Mouse (Mus musculus) heart, embryonic 11.5 days (tissue): ENCODE measurements around the gene Smyd4. TPM values are rescaled to one million over a fixed set of nuclear protein-coding genes. Genes with fewer than 3 reads are reported as not detected.

Source experiments
- ATAC-seq: fragments of 200-750 bp; cut with Nextera tagmentation; replicated peaks from 2 replicates; pipeline ENCODE4 v1.8.0; 2017; ENCODE audit warnings: moderate library complexity; ENCODE audit not compliant: insufficient number of reproducible peaks, low FRiP score, low TSS enrichment
- H3K27ac ChIP-seq: fragments of 300-500 bp; sonication (generic); 2 replicates; pipeline ENCODE4 v1.5.1; 2014; ENCODE audit warnings: mild to moderate bottlenecking, low read depth, low read length
- H3K27me3 ChIP-seq: fragments of 300-500 bp; sonication (generic); 2 replicates; pipeline ENCODE4 v1.6.1; 2014; ENCODE audit warnings: mild to moderate bottlenecking, low read length, mixed read lengths; ENCODE audit not compliant: control insufficient read depth, insufficient read depth
- H3K36me3 ChIP-seq: fragments of 300-500 bp; sonication (generic); 2 replicates; pipeline ENCODE4 v1.6.1; 2014; ENCODE audit warnings: mild to moderate bottlenecking, low read length, moderate library complexity, mixed read lengths; ENCODE audit not compliant: control insufficient read depth, insufficient read depth
- H3K4me1 ChIP-seq: fragments of 300-500 bp; sonication (generic); 2 replicates; pipeline ENCODE4 v1.6.1; 2014; ENCODE audit warnings: low read length; ENCODE audit not compliant: control insufficient read depth, insufficient read depth
- H3K4me2 ChIP-seq: fragments of 300-500 bp; sonication (generic); 2 replicates; pipeline ENCODE4 v1.6.1; 2014; ENCODE audit warnings: mild to moderate bottlenecking, moderate library complexity
- H3K4me3 ChIP-seq: fragments of 300-500 bp; sonication (generic); 2 replicates; pipeline ENCODE4 v1.5.1; 2014; ENCODE audit warnings: low read depth, low read length
- H3K9ac ChIP-seq: fragments of 300-500 bp; sonication (generic); 2 replicates; pipeline ENCODE4 v1.6.1; 2014; ENCODE audit warnings: mild to moderate bottlenecking, low read depth, low read length, moderate library complexity
- H3K9me3 ChIP-seq: fragments of 300-500 bp; sonication (generic); replicated peaks from 2 replicates; pipeline ENCODE4 v1.6.1; 2016; ENCODE audit warnings: low read length; ENCODE audit not compliant: control insufficient read depth
- WGBS: fragments of 180-500 bp; shearing (Covaris S2); extraction: QIAGEN DNeasy Blood & Tissue Kit; methylation state at CpG from one replicate; pipeline ENCODE4 v1.1.7; 2014; ENCODE audit not compliant: insufficient replicate concordance; 5-methylcytosine and 5-hydroxymethylcytosine counted together
- microRNA-seq: library from miRNA; unstranded; fragments of <30 nt; microRNA quantifications from one replicate; pipeline ENCODE4, GENCODE M21; 2016; ENCODE audit warnings: borderline number of aligned reads
- polyA plus RNA-seq: library from polyadenylated mRNA; unstranded; fragments of >200 nt; fragmentation: Nextera tagmentation; extraction: Ambion mirVana; gene quantifications from 2 replicates; pipeline ENCODE4 v1.2.1, GENCODE M21; 2014

The Smyd4 gene
- polyA plus RNA-seq, 1 experiment from 2014 or later, result 12.3 TPM

DNA sequence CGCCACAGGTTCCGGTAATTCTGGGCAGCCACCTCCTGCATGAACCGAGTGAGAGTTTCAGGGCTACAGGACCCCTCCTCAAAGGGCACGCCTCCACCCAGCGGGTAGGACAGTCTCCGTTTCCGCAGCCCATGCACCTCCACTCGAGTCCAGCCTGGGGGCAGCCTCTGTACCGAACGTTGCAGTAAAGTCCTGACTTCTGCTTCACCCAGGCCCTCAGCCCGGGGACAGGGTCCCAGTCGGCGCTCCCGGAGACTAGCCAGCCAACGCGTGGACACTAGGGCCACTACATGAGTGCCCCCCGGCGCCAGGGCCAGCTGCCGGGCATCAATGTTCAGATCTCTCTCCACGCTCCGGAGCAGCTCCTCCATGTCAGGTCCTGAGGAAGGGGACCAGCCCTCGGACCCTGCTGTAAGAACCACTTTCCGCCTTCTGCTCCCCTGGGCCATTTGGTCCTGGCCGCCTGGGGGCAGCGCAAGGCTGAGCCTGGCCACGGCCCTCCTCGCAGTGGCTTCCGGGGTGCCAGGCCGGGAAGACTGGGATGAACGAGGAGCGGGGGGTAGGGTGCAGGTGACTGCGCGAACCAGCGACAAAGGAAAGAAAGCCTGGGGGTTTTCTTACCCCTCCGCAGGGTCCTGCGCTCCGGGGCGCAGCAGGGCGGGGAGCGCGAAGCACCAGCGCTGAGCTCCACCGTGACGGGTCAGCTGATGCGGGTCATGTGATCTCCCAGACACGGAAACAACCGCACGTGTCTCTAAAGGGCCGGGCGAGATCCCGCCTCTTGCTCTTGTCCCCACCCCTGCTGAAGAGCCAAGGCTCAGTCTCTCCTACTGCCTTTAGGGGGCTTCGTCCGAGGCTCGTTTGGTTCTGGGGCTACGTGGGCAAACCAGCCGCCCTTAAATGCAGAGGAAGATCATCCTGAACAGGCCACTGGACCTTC is 106.0 kb downstream of the Smyd4 start, which contains the start of gene Wdr81:
TSS of gene Wdr81 (minus strand) at position 727 of the 940 bp plus-strand sequence.
- Histone ChIP-seq H3K27ac (peak within 1 kb of the TSS; percentile 50; the same call in 1 of the 2 replicates), H3K4me1 (peaks cover 27% of the 10 kb centered on the region), H3K4me3 (peak within 1 kb of the TSS; percentile 72), H3K36me3 (no peaks in the 10 kb centered on the region), H3K9ac (peak within 1 kb of the TSS; percentile 78), H3K27me3 (no peaks in the 10 kb centered on the region), H3K4me2 (peak within 1 kb of the TSS; percentile 100), H3K9me3 (no peaks in the 10 kb centered on the region)
- ATAC-seq, result peak; percentile 88
- WGBS, result 1% methylated on average over 55 of the region's 56 CpGs

Small RNAs within 50 kb of the gene (microRNA-seq; reads per million reads assigned to microRNA genes)
- 0.20 reads per million for gene Gm47300

Other genes starting within 250 kb of the Smyd4 start
- gene Hic1, start 178.9 kb upstream of the Smyd4 start, polyA plus RNA-seq, result 2.5 and 3.0 TPM in 2 replicates
- gene Ovca2, start 169.6 kb upstream of the Smyd4 start, polyA plus RNA-seq, result 23.4 and 24.6 TPM in 2 replicates
- 16.5 and 21.0 TPM in 2 replicates for gene Dph1, start 157.2 kb upstream of the Smyd4 start, polyA plus RNA-seq
- 12.7 and 16.8 TPM in 2 replicates for gene Rtn4rl1, start 154.7 kb upstream of the Smyd4 start, polyA plus RNA-seq
- gene Rpa1, start 109 bp upstream of the Smyd4 start, polyA plus RNA-seq, result 96.3 and 103 TPM in 2 replicates
- gene Serpinf1, start 74.3 kb downstream of the Smyd4 start, polyA plus RNA-seq, result 50.9 and 55.1 TPM in 2 replicates
- 2.4 and 5.4 TPM in 2 replicates for gene Serpinf2, start 91.2 kb downstream of the Smyd4 start, polyA plus RNA-seq
- 3.6 and 4.0 TPM in 2 replicates for gene Wdr81, start 106.3 kb downstream of the Smyd4 start, polyA plus RNA-seq
- 14.4 and 16.1 TPM in 2 replicates for gene Tlcd2, start 113.3 kb downstream of the Smyd4 start, polyA plus RNA-seq
- gene Prpf8, start 138.4 kb downstream of the Smyd4 start, polyA plus RNA-seq, result 56.1 and 62.1 TPM in 2 replicates
- 0.94 and 2.0 TPM in 2 replicates for gene Rilp, start 161.7 kb downstream of the Smyd4 start, polyA plus RNA-seq
- 7.6 and 8.7 TPM in 2 replicates for gene Scarf1, start 165.1 kb downstream of the Smyd4 start, polyA plus RNA-seq
- 2.7 and 4.2 TPM in 2 replicates for gene Slc43a2, start 183.3 kb downstream of the Smyd4 start, polyA plus RNA-seq
- 57.1 and 59.7 TPM in 2 replicates for gene Pitpna, start 239.7 kb downstream of the Smyd4 start, polyA plus RNA-seq